Mouse (Mus musculus): ENCODE measurements around the gene Actr3b. TPM values are rescaled to one million over a fixed set of nuclear protein-coding genes. Genes with fewer than 3 reads are reported as not detected.
"Not testable (repeated sequence)": the region's sequence is repeated elsewhere in the genome, so short reads cannot be mapped to it uniquely, and the experiment has no call there.

The Actr3b gene
- polyA plus RNA-seq, 1 experiment from 2014 or later = 7.9 TPM

DNA sequence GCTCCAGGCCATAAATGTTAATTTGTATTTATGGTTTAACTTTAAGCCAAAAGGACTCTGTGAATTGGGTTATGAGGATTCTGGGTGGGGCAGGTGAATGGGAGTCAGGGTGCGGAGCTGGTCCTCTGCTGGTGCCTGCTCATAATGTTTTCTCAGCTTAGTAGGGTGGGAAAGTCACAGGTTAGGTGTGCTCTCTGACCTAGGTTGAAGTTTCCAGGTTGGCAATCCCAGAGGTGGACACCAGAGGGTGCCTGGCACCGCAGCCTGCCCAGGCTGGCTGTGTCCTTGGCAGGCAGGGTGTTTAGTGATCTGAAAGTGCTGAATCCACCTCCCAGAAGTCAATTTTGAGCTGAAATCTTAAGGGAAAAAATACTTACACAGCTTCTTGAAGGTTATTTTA, 113.2 kb downstream of the Actr3b start:
- H3K4me3 ChIP-seq = no peak overlapping the region
- H3K4me1 ChIP-seq (replicated peaks) = no peaks in the 10 kb centered on the region
- no peak for DNase-seq (ENCODE audit: low spot score)
- no peaks in the 10 kb centered on the region for H3K27me3 ChIP-seq (ENCODE audit: insufficient read depth, poor library complexity, severe bottlenecking)
- no peaks in the 10 kb centered on the region for H3K9me3 ChIP-seq
- H3K36me3 ChIP-seq = no peaks in the 10 kb centered on the region
- 77% methylated on average over 2 of the region's 2 CpGs for WGBS
- H3K27ac ChIP-seq = no peak overlapping the region

DNA sequence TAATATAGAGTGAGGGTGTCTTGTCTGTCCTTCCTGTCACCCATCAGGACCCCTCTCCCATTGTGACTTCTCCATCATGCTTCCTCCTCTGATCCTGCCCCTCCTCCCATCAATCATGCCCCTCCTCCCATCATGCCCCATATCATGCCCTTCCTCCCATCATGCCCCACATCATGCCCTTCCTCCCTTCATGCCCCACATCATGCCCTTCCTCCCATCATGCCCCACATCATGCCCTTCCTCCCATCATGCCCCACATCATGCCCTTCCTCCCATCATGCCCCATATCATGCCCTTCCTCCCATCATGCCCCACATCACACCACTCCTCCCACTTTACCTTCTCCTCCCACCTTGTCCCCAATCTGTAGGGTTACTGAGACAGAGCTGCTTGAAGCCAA, 116.1 kb downstream of the Actr3b start:
- not testable (repeated sequence) for H3K9me3 ChIP-seq; H3K4me3 ChIP-seq; H3K36me3 ChIP-seq; H3K4me1 ChIP-seq (replicated peaks); DNase-seq (ENCODE audit: low spot score); H3K27me3 ChIP-seq (ENCODE audit: insufficient read depth, poor library complexity, severe bottlenecking); H3K27ac ChIP-seq

DNA sequence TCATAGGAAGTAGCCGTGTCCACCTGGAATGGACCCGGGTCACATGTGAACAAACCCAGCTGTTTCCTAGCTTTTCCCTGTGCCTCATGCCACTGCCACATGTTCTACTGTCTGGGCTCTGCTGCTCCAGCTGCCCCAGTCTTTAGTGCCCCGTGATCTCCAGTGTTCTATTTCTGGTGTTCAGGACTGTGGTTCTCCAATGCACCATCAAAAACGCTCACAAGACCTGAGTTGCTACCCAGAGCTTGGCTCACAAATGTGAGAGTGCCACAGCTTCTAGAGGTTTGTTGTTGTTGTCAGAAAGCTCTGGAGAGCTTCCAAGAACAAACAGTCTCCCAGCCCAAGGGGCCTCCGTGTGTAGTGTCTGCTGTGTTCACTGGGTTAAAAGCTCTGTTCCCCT, 117.5 kb downstream of the Actr3b start:
- no peak for DNase-seq (ENCODE audit: low spot score)
- Histone ChIP-seq H3K36me3 (no peaks in the 10 kb centered on the region), H3K4me1 (replicated peaks) (no peaks in the 10 kb centered on the region), H3K9me3 (no peaks in the 10 kb centered on the region), H3K4me3 (no peak overlapping the region), H3K27ac (no peak overlapping the region), H3K27me3 (ENCODE audit: insufficient read depth, poor library complexity, severe bottlenecking) (no peaks in the 10 kb centered on the region)
- WGBS = 87% methylated on average over 5 of the region's 5 CpGs

- no peaks in the 10 kb centered on the region for H3K27me3 ChIP-seq (ENCODE audit: insufficient read depth, poor library complexity, severe bottlenecking)
- no peaks in the 10 kb centered on the region for H3K36me3 ChIP-seq
- no peak overlapping the region for H3K27ac ChIP-seq
- no peaks in the 10 kb centered on the region for H3K4me1 ChIP-seq (replicated peaks)
- no peak overlapping the region for H3K4me3 ChIP-seq
- H3K9me3 ChIP-seq = no peaks in the 10 kb centered on the region
- WGBS = 84% methylated on average over 3 of the region's 3 CpGs
- no peak for DNase-seq (ENCODE audit: low spot score)
These were observed 118.2 kb downstream of the Actr3b start for GRCm38 (mm10) chr5:25877996-25878395.

DNA sequence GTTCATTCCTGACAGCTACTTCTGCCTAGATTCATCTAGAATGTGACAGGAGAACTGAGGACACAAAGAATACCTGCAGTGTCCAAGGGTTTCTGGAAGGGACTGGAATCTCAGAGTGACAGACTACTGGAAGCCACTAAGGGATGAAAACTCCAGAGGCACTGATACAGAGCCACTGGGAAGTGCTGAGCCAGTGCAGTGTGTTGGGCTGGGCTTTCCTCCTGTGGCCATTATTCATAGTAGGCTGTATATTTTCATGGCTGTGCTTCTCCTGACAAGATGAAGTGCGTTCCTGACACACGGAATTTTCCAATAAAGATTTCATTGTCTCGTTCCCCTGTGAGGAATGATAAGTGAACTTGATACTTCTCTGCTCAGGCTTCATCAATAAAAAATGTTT, 126.9 kb downstream of the Actr3b start:
- 89% methylated on average over 3 of the region's 3 CpGs for WGBS
- peaks cover 11% of the 10 kb centered on the region for H3K9me3 ChIP-seq
- DNase-seq (ENCODE audit: low spot score) = no peak
- no peaks in the 10 kb centered on the region for H3K4me1 ChIP-seq (replicated peaks)
- H3K4me3 ChIP-seq = no peak overlapping the region
- no peaks in the 10 kb centered on the region for H3K36me3 ChIP-seq
- H3K27ac ChIP-seq = no peak overlapping the region
- H3K27me3 ChIP-seq (ENCODE audit: insufficient read depth, poor library complexity, severe bottlenecking) = no peaks in the 10 kb centered on the region

- Histone ChIP-seq H3K27me3 (ENCODE audit: insufficient read depth, poor library complexity, severe bottlenecking) (no peaks in the 10 kb centered on the region), H3K27ac (no peak overlapping the region), H3K9me3 (peaks cover 9% of the 10 kb centered on the region), H3K4me1 (replicated peaks) (peaks cover 10% of the 10 kb centered on the region), H3K36me3 (no peaks in the 10 kb centered on the region), H3K4me3 (no peak overlapping the region)
- no peak for DNase-seq (ENCODE audit: low spot score)
- 60% methylated on average over 3 of the region's 3 CpGs for WGBS
These were observed 130.1 kb downstream of the Actr3b start for GRCm38 (mm10) chr5:25889746-25890382.

- WGBS = 77% methylated on average over 1 of the region's 1 CpGs
- Histone ChIP-seq H3K4me3 (no peak overlapping the region), H3K27ac (no peak overlapping the region), H3K27me3 (ENCODE audit: insufficient read depth, poor library complexity, severe bottlenecking) (no peaks in the 10 kb centered on the region), H3K9me3 (no peaks in the 10 kb centered on the region), H3K36me3 (no peaks in the 10 kb centered on the region), H3K4me1 (replicated peaks) (peaks cover 10% of the 10 kb centered on the region)
- no peak for DNase-seq (ENCODE audit: low spot score)
These were observed 131.5 kb downstream of the Actr3b start for GRCm38 (mm10) chr5:25891321-25891720.

Other genes with a start within 250 kb of the Actr3b start
- gene Cct8l1, start 243.9 kb upstream of the Actr3b start, polyA plus RNA-seq (2016; fragmentation: Nextera tagmentation; extraction: Ambion mirVana) = not detected in 2 replicates
- 12.5 and 15.7 TPM in 2 replicates for gene Xrcc2, start 54.2 kb upstream of the Actr3b start, polyA plus RNA-seq (2016; fragmentation: Nextera tagmentation; extraction: Ambion mirVana)
- gene Gm21663, start 182.4 kb downstream of the Actr3b start, polyA plus RNA-seq (2016; fragmentation: Nextera tagmentation; extraction: Ambion mirVana) = 0.10 TPM in 1 of 2 replicates, not detected in the other
- gene Gm21671, start 194.4 kb downstream of the Actr3b start, polyA plus RNA-seq (2016; fragmentation: Nextera tagmentation; extraction: Ambion mirVana) = not detected in 2 replicates
- gene Gm21680, start 212.7 kb downstream of the Actr3b start, polyA plus RNA-seq (2016; fragmentation: Nextera tagmentation; extraction: Ambion mirVana) = not detected in 2 replicates
- gene Gm21698, start 228.7 kb downstream of the Actr3b start, polyA plus RNA-seq (2016; fragmentation: Nextera tagmentation; extraction: Ambion mirVana) = 0.07 and 0.08 TPM in 2 replicates
- gene Gm1979, start 244.8 kb downstream of the Actr3b start, polyA plus RNA-seq (2016; fragmentation: Nextera tagmentation; extraction: Ambion mirVana) = not detected in 2 replicates

Data from hindbrain, embryonic 10.5 days (tissue).